Mouse (Mus musculus) activated CD4-positive, CD25-positive, alpha-beta regulatory T cell, adult 4 months (primary cell): Measurements from ENCODE around the gene Olfr463. TPM values are rescaled to one million over a fixed set of nuclear protein-coding genes. Genes with fewer than 3 reads are reported as not detected.

Source experiments
- ATAC-seq: one replicate; pipeline ENCODE4 v1.8.0; 2017
- polyA plus RNA-seq, 2 experiments: library from polyadenylated mRNA; unstranded; fragments of 100-300 nt; shearing (Covaris generic); gene quantifications; one replicate each; pipeline ENCODE4 v1.2.1; 2017

Gene Olfr463
- polyA plus RNA-seq, 2 experiments from 2014 or later: not detected

GRCm38 (mm10) chr11:87846968-87847600 lies 50.1 kb downstream of the Olfr463 start:
- ATAC-seq: no peak

Other genes starting within 250 kb of the Olfr463 start
- gene Rnf43, start 234.7 kb downstream of the Olfr463 start, polyA plus RNA-seq: 10 to 100 TPM; 23.8 to 25.3 TPM
- gene Supt4a, start 159.8 kb downstream of the Olfr463 start, polyA plus RNA-seq: 100 to 1,000 TPM; 373 to 410 TPM
- 1 to 10 TPM; 1.6 to 2.4 TPM for gene Tspoap1, start 136.8 kb downstream of the Olfr463 start, polyA plus RNA-seq
- gene Mpo, start 103.8 kb downstream of the Olfr463 start, polyA plus RNA-seq: not detected
- gene Lpo, start 69.1 kb downstream of the Olfr463 start, polyA plus RNA-seq: not detected
- 1 to 10 TPM; 4.7 to 4.8 TPM for gene Mks1, start 44.2 kb downstream of the Olfr463 start, polyA plus RNA-seq
- gene Epx, start 21.9 kb downstream of the Olfr463 start, polyA plus RNA-seq: not detected
- gene Olfr462, start 5.1 kb downstream of the Olfr463 start, polyA plus RNA-seq: not detected
- not detected for gene Olfr464, start 23.6 kb upstream of the Olfr463 start, polyA plus RNA-seq
- 1 to 10 TPM; 4.3 to 4.4 TPM for gene Dynll2, start 90.1 kb upstream of the Olfr463 start, polyA plus RNA-seq
- gene Srsf1, start 150.0 kb upstream of the Olfr463 start, polyA plus RNA-seq: 10 to 100 TPM; 32.1 to 38.4 TPM
- 10 to 100 TPM; 20.6 to 21.0 TPM for gene Vezf1, start 170.9 kb upstream of the Olfr463 start, polyA plus RNA-seq
- gene Cuedc1, start 200.7 kb upstream of the Olfr463 start, polyA plus RNA-seq: 1 to 10 TPM; 5.4 to 5.8 TPM